Mouse (Mus musculus) cerebellum, adult 9-11 months (tissue): ENCODE data around the gene Orc6.

Experiments
- DNase-seq: peaks from one replicate; pipeline ENCODE4 v3.0.0; 2022

Gene Orc6

GRCm38 (mm10) chr8:85299434-85300077, at the start of gene Orc6, which contains the start of gene Vps35:
Orc6 (plus strand) TSS chr8:85299632.
Vps35 (minus strand) TSS chr8:85299802.
- DNase-seq = peak; percentile 95

GRCm38 (mm10) chr8:85286846-85287245, 12.6 kb upstream of the Orc6 start:
- no peak for DNase-seq

- DNase-seq = no peak
Measured at GRCm38 (mm10) chr8:85298600-85299433, 615 bp upstream of the Orc6 start.

GRCm38 (mm10) chr8:85301941-85302340, 2.5 kb downstream of the Orc6 start:
- no peak for DNase-seq

- DNase-seq = no peak
Measured at GRCm38 (mm10) chr8:85302931-85303330, 3.5 kb downstream of the Orc6 start.

GRCm38 (mm10) chr8:85303531-85303930, 4.1 kb downstream of the Orc6 start:
- DNase-seq = no peak

- no peak for DNase-seq
Measured at GRCm38 (mm10) chr8:85308564-85308963, 9.1 kb downstream of the Orc6 start.

GRCm38 (mm10) chr8:85311743-85312142, 12.3 kb downstream of the Orc6 start:
- no peak for DNase-seq

- no peak for DNase-seq
Measured at GRCm38 (mm10) chr8:85313036-85313435, 13.6 kb downstream of the Orc6 start.

- no peak for DNase-seq
Measured at GRCm38 (mm10) chr8:85318534-85318933, 19.1 kb downstream of the Orc6 start.

GRCm38 (mm10) chr8:85321981-85322380, 22.5 kb downstream of the Orc6 start:
- DNase-seq = no peak

GRCm38 (mm10) chr8:85323084-85323483, 23.7 kb downstream of the Orc6 start:
- DNase-seq = no peak

GRCm38 (mm10) chr8:85327036-85327435, 27.6 kb downstream of the Orc6 start:
- no peak for DNase-seq

- DNase-seq = no peak
Measured at GRCm38 (mm10) chr8:85329506-85329905, 30.1 kb downstream of the Orc6 start.

GRCm38 (mm10) chr8:85335105-85335504, 35.7 kb downstream of the Orc6 start:
- DNase-seq = no peak

GRCm38 (mm10) chr8:85336211-85336933, 36.9 kb downstream of the Orc6 start:
- DNase-seq = no peak

GRCm38 (mm10) chr8:85337681-85338080, 38.2 kb downstream of the Orc6 start:
- DNase-seq = no peak

- no peak for DNase-seq
Measured at GRCm38 (mm10) chr8:85339871-85340573, 40.6 kb downstream of the Orc6 start.

GRCm38 (mm10) chr8:85353287-85353686, 53.9 kb downstream of the Orc6 start:
- DNase-seq = no peak
